Mouse (Mus musculus): ENCODE data around the gene Efr3b.
A peak's percentile ranks its signal among the peaks of the same experiment; 100 is the strongest.

DNA sequence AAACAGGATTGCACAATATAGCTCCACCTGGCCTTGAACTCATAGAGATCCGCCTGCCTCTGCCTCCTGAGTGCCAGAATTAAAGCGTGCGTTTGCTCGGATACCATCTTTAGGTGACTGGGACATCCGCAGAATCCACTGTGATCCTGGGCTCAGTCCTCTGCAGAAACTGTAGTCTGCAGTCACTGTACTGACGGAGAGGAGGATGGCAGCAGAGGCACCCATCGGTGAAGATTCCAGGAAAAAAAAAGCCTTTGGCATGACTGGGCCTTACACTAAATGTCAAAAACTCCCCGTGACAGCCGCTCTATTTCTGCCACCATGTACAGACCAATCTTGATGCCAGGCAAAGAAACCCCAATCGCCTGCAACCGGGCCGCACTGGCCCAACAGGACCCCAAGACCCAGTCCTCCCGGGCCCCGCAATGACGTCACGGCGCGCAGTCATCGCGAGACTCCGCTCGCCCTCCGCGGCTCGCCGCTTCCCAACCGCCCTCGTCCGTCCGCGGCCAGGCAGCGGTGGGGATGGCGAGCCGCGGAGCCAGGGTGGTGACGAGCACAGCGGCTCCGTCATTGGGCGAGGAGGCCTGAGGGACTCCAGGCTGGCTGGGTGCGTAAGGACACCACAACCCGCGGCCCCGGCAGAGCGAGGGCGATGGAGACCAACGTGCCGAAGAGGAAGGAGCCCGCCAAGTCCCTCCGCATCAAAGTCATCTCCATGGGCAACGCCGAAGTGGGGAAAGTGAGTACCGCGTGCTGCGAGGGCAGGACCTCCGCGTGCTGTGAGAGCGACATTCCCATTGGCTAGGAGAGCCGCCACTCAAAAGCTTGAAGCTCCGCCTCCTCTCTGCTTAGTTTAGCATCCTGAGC is 43.7 kb upstream of the Efr3b start, which contains the start of gene Dnajc27:
- TF ChIP-seq CTCF (IDR thresholded peaks at IDR 0.05; ENCODE audit: insufficient read depth, low read depth, low read length) = no peak
- TF ChIP-seq POLR2A (IDR thresholded peaks at IDR 0.05; ENCODE audit: insufficient read depth, low read depth, low read length) = peak; percentile 93

All from olfactory bulb, adult 2 months (tissue).